Mouse (Mus musculus) adrenal gland, postnatal 0 days (tissue): ENCODE measurements around the gene Acsm1. TPM values are rescaled to one million over a fixed set of nuclear protein-coding genes. Genes with fewer than 3 reads are reported as not detected.

Experiments used
- polyA plus RNA-seq: library from polyadenylated mRNA; unstranded; fragments of >200 nt; fragmentation: Nextera tagmentation; extraction: Ambion mirVana; gene quantifications from 2 replicates; pipeline ENCODE4 v1.2.1, GENCODE M21; 2015

Acsm1 gene
- polyA plus RNA-seq = 1.2 and 1.4 TPM in 2 replicates

GRCm38 (mm10) chr7:119606664-119607076 lies at the start of gene Acsm1:
Acsm1 (plus strand) TSS chr7:119607026.

GRCm38 (mm10) chr7:119689726-119690125 lies 82.9 kb downstream of the Acsm1 start, which contains the start of gene Acsm4:
Acsm4 (plus strand) TSS chr7:119690026.

Other genes starting within 250 kb of the Acsm1 start
- not detected in 2 replicates for gene Gp2, start 147.7 kb upstream of the Acsm1 start, polyA plus RNA-seq
- gene Umod, start 127.7 kb upstream of the Acsm1 start, polyA plus RNA-seq = not detected in 2 replicates
- gene Acsm5, start 87.6 kb upstream of the Acsm1 start, polyA plus RNA-seq = 0.29 and 0.36 TPM in 2 replicates
- gene Pdilt, start 83.5 kb upstream of the Acsm1 start, polyA plus RNA-seq = not detected in 2 replicates
- gene Acsm2, start 52.7 kb upstream of the Acsm1 start, polyA plus RNA-seq = 0.02 and 0.48 TPM in 2 replicates
- gene Acsm4, start 83.0 kb downstream of the Acsm1 start, polyA plus RNA-seq = not detected in 2 replicates
- gene Thumpd1, start 113.8 kb downstream of the Acsm1 start, polyA plus RNA-seq = 30.5 and 41.7 TPM in 2 replicates
- 4.2 and 9.9 TPM in 2 replicates for gene Acsm3, start 153.9 kb downstream of the Acsm1 start, polyA plus RNA-seq
- gene Rexo5, start 187.0 kb downstream of the Acsm1 start, polyA plus RNA-seq = 7.3 and 10.2 TPM in 2 replicates
- gene Eri2, start 187.0 kb downstream of the Acsm1 start, polyA plus RNA-seq = 8.0 and 12.4 TPM in 2 replicates